In genomic region chr5:24383026-24383859, GRCm38 (mm10) we compare ENCODE assay signal across 7 mouse cellular contexts. TPM values are rescaled to one million over a fixed set of nuclear protein-coding genes. Genes with fewer than 3 reads are reported as not detected.
DNase-seq lines count a peak whose midpoint lies in the region; ATAC-seq lines count a peak whose summit lies in the region.

No protein-coding gene starts in this region.

- peak overlapping the region; percentile 63 for H3K4me3 ChIP-seq in embryonic facial prominence, embryonic 10.5 days
- H3K4me3 ChIP-seq in limb, embryonic 10.5 days = peak overlapping the region; percentile 59
- H3K4me3 ChIP-seq in midbrain, embryonic 13.5 days (replicated peaks) = peak overlapping the region; percentile 45

- H3K27me3 ChIP-seq in embryonic facial prominence, embryonic 10.5 days (replicated peaks; ENCODE audit: low read depth, poor library complexity, severe bottlenecking) = peaks cover 40% of the 10 kb centered on the region
- peaks cover 39% of the 10 kb centered on the region for H3K27me3 ChIP-seq in limb, embryonic 10.5 days (ENCODE audit: low read depth, poor library complexity, severe bottlenecking)
- peaks cover 38% of the 10 kb centered on the region for H3K27me3 ChIP-seq in midbrain, embryonic 13.5 days

- WGBS in embryonic facial prominence, embryonic 10.5 days = under 1% methylated on average over 34 of the region's 34 CpGs
- WGBS in limb, embryonic 10.5 days = 1% methylated on average over 34 of the region's 34 CpGs
- WGBS in midbrain, embryonic 13.5 days = 1% methylated on average over 34 of the region's 34 CpGs

- ATAC-seq in granulocyte monocyte progenitor cell, adult 5-6 weeks (replicated peaks; ENCODE audit: poor library complexity, severe bottlenecking) = peak; percentile 76
- peak; percentile 91 for ATAC-seq in midbrain, embryonic 13.5 days

- H3K4me2 ChIP-seq in midbrain, embryonic 13.5 days (replicated peaks) = peak overlapping the region; percentile 66

- peak; percentile 94 for DNase-seq in adrenal gland, postnatal 10 days
- DNase-seq in embryonic facial prominence, embryonic 10.5 days (ENCODE audit: low spot score) = peak; percentile 94
- peak; percentile 87 for DNase-seq in kidney, adult 11 months
- DNase-seq in limb, embryonic 10.5 days (ENCODE audit: low spot score) = peak; percentile 96
- DNase-seq in spleen, adult 12 weeks (ENCODE audit: low spot score) = peak; percentile 78

- H3K4me1 ChIP-seq in embryonic facial prominence, embryonic 10.5 days = peaks cover 49% of the 10 kb centered on the region
- peaks cover 46% of the 10 kb centered on the region for H3K4me1 ChIP-seq in limb, embryonic 10.5 days
- H3K4me1 ChIP-seq in midbrain, embryonic 13.5 days (replicated peaks) = peaks cover 34% of the 10 kb centered on the region

- peak overlapping the region; percentile 76 for H3K27ac ChIP-seq in embryonic facial prominence, embryonic 10.5 days (replicated peaks)
- H3K27ac ChIP-seq in limb, embryonic 10.5 days = peak overlapping the region; percentile 76
- H3K27ac ChIP-seq in midbrain, embryonic 13.5 days = peak overlapping the region; percentile 67

- peak overlapping the region; percentile 60 for H3K9ac ChIP-seq in midbrain, embryonic 13.5 days (replicated peaks)

- H3K9me3 ChIP-seq in embryonic facial prominence, embryonic 10.5 days = no peaks in the 10 kb centered on the region
- H3K9me3 ChIP-seq in limb, embryonic 10.5 days (replicated peaks) = no peaks in the 10 kb centered on the region
- H3K9me3 ChIP-seq in midbrain, embryonic 13.5 days = no peaks in the 10 kb centered on the region

- no peaks in the 10 kb centered on the region for H3K36me3 ChIP-seq in embryonic facial prominence, embryonic 10.5 days (replicated peaks)
- H3K36me3 ChIP-seq in limb, embryonic 10.5 days = no peaks in the 10 kb centered on the region
- H3K36me3 ChIP-seq in midbrain, embryonic 13.5 days = no peaks in the 10 kb centered on the region

RNA-seq across cellular contexts. Expression of gene Atg9b, which starts 8.7 kb away (rescaled TPM):
- total RNA-seq in adrenal gland, postnatal 10 days (2021) = under 1 TPM; 0.60 to 0.67 TPM
- polyA plus RNA-seq in embryonic facial prominence, embryonic 10.5 days (2016; fragmentation: Nextera tagmentation; extraction: Ambion mirVana) = 0.69 and 0.83 TPM in 2 replicates
- 1.8 and 4.0 TPM in 2 replicates for total RNA-seq in granulocyte monocyte progenitor cell, adult 5-6 weeks (2014; fragmentation: Nextera tagmentation)
- total RNA-seq in granulocyte monocyte progenitor cell, adult 5-6 weeks (2017) = 4.0 and 5.3 TPM in 2 replicates
- polyA plus RNA-seq in limb, embryonic 10.5 days (2016; fragmentation: Nextera tagmentation; extraction: Ambion mirVana) = 1.4 and 2.1 TPM in 2 replicates
- polyA plus RNA-seq in midbrain, embryonic 13.5 days (2015; fragmentation: Nextera tagmentation; extraction: Ambion mirVana) = 0.39 and 0.69 TPM in 2 replicates

RNA-seq across cellular contexts. Expression of gene Abcb8, which starts 10.2 kb away (rescaled TPM):
- total RNA-seq in adrenal gland, postnatal 10 days (2021) = 100 to 1,000 TPM in 1 of 2 experiments, 10 to 100 TPM in 1; 93.7 to 116 TPM
- polyA plus RNA-seq in embryonic facial prominence, embryonic 10.5 days (2016; fragmentation: Nextera tagmentation; extraction: Ambion mirVana) = 53.6 and 57.2 TPM in 2 replicates
- total RNA-seq in granulocyte monocyte progenitor cell, adult 5-6 weeks (2014; fragmentation: Nextera tagmentation) = 17.6 and 56.8 TPM in 2 replicates
- 14.4 and 23.9 TPM in 2 replicates for total RNA-seq in granulocyte monocyte progenitor cell, adult 5-6 weeks (2017)
- polyA plus RNA-seq in limb, embryonic 10.5 days (2016; fragmentation: Nextera tagmentation; extraction: Ambion mirVana) = 56.6 and 56.7 TPM in 2 replicates
- 50.2 and 51.5 TPM in 2 replicates for polyA plus RNA-seq in midbrain, embryonic 13.5 days (2015; fragmentation: Nextera tagmentation; extraction: Ambion mirVana)

RNA-seq across cellular contexts. Expression of gene Nos3, which starts 18.6 kb away (rescaled TPM):
- total RNA-seq in adrenal gland, postnatal 10 days (2021) = 10 to 100 TPM; 16.3 to 16.6 TPM
- polyA plus RNA-seq in embryonic facial prominence, embryonic 10.5 days (2016; fragmentation: Nextera tagmentation; extraction: Ambion mirVana) = 7.6 and 7.7 TPM in 2 replicates
- total RNA-seq in granulocyte monocyte progenitor cell, adult 5-6 weeks (2014; fragmentation: Nextera tagmentation) = 0.56 TPM in 1 of 2 replicates, not detected in the other
- not detected in 2 replicates for total RNA-seq in granulocyte monocyte progenitor cell, adult 5-6 weeks (2017)
- 8.4 and 8.9 TPM in 2 replicates for polyA plus RNA-seq in limb, embryonic 10.5 days (2016; fragmentation: Nextera tagmentation; extraction: Ambion mirVana)
- 7.0 and 7.8 TPM in 2 replicates for polyA plus RNA-seq in midbrain, embryonic 13.5 days (2015; fragmentation: Nextera tagmentation; extraction: Ambion mirVana)

RNA-seq across cellular contexts. Expression of gene Asic3, which starts 29.9 kb away (rescaled TPM):
- total RNA-seq in adrenal gland, postnatal 10 days (2021) = under 1 TPM; 0.54 to 0.76 TPM
- polyA plus RNA-seq in embryonic facial prominence, embryonic 10.5 days (2016; fragmentation: Nextera tagmentation; extraction: Ambion mirVana) = 0.31 and 0.34 TPM in 2 replicates
- not detected in 2 replicates for total RNA-seq in granulocyte monocyte progenitor cell, adult 5-6 weeks (2014; fragmentation: Nextera tagmentation)
- not detected in 2 replicates for total RNA-seq in granulocyte monocyte progenitor cell, adult 5-6 weeks (2017)
- 0.13 and 0.30 TPM in 2 replicates for polyA plus RNA-seq in limb, embryonic 10.5 days (2016; fragmentation: Nextera tagmentation; extraction: Ambion mirVana)
- polyA plus RNA-seq in midbrain, embryonic 13.5 days (2015; fragmentation: Nextera tagmentation; extraction: Ambion mirVana) = not detected in 2 replicates

RNA-seq across cellular contexts. Expression of gene Kcnh2, which starts 31.8 kb away (rescaled TPM):
- 10 to 100 TPM; 12.8 to 23.1 TPM for total RNA-seq in adrenal gland, postnatal 10 days (2021)
- 10.9 and 13.7 TPM in 2 replicates for polyA plus RNA-seq in embryonic facial prominence, embryonic 10.5 days (2016; fragmentation: Nextera tagmentation; extraction: Ambion mirVana)
- total RNA-seq in granulocyte monocyte progenitor cell, adult 5-6 weeks (2014; fragmentation: Nextera tagmentation) = not detected in 2 replicates
- not detected in 2 replicates for total RNA-seq in granulocyte monocyte progenitor cell, adult 5-6 weeks (2017)
- 15.0 and 19.3 TPM in 2 replicates for polyA plus RNA-seq in limb, embryonic 10.5 days (2016; fragmentation: Nextera tagmentation; extraction: Ambion mirVana)
- 9.0 and 10.3 TPM in 2 replicates for polyA plus RNA-seq in midbrain, embryonic 13.5 days (2015; fragmentation: Nextera tagmentation; extraction: Ambion mirVana)

Comparison
In these comparisons a context has a peak if more than half of its experiments do, and no peak if none do; other contexts are left out.
1. Peak in every context shown above with its lines: DNase-seq, ATAC-seq, H3K4me3 ChIP-seq and H3K27ac ChIP-seq.